Mouse (Mus musculus) limb, embryonic 13.5 days (tissue): ENCODE measurements around the gene Adsl. TPM values are rescaled to one million over a fixed set of nuclear protein-coding genes. Genes with fewer than 3 reads are reported as not detected.

Source experiments
- ATAC-seq: fragments of 200-750 bp; cut with Nextera tagmentation; 2 replicates; pipeline ENCODE4 v1.8.0; 2017; ENCODE audit warnings: low read depth, moderate number of reproducible peaks, moderate TSS enrichment; ENCODE audit not compliant: low FRiP score
- H3K27ac ChIP-seq: fragments of 300-500 bp; sonication (generic); 2 replicates; pipeline ENCODE4 v1.5.1; 2015; ENCODE audit warnings: inconsistent platforms, mild to moderate bottlenecking, moderate library complexity
- H3K27me3 ChIP-seq: fragments of 300-500 bp; sonication (generic); 2 replicates; pipeline ENCODE4 v1.6.1; 2015; ENCODE audit warnings: mild to moderate bottlenecking, inconsistent platforms
- H3K36me3 ChIP-seq: fragments of 300-500 bp; sonication (generic); 2 replicates; pipeline ENCODE4 v1.6.1; 2015; ENCODE audit warnings: inconsistent platforms, mild to moderate bottlenecking, moderate library complexity
- H3K4me1 ChIP-seq: fragments of 300-500 bp; sonication (generic); 2 replicates; pipeline ENCODE4 v1.6.1; 2015; ENCODE audit warnings: inconsistent platforms
- H3K4me2 ChIP-seq: fragments of 300-500 bp; sonication (generic); replicated peaks from 2 replicates; pipeline ENCODE4 v1.6.1; 2015; ENCODE audit warnings: inconsistent platforms, mild to moderate bottlenecking, moderate library complexity
- H3K4me3 ChIP-seq: fragments of 300-500 bp; sonication (generic); 2 replicates; pipeline ENCODE4 v1.5.1; 2015; ENCODE audit warnings: moderate library complexity, mild to moderate bottlenecking, inconsistent platforms
- H3K9ac ChIP-seq: fragments of 300-500 bp; sonication (generic); 2 replicates; pipeline ENCODE4 v1.6.1; 2015; ENCODE audit warnings: mild to moderate bottlenecking, inconsistent platforms
- H3K9me3 ChIP-seq: fragments of 300-500 bp; sonication (generic); 2 replicates; pipeline ENCODE4 v1.6.1; 2016; ENCODE audit warnings: inconsistent platforms
- WGBS: fragments of 180-500 bp; shearing (Covaris S2); methylation state at CpG from one replicate; pipeline ENCODE4 v1.1.7; 2015; 5-methylcytosine and 5-hydroxymethylcytosine counted together
- microRNA-seq: library from miRNA; unstranded; fragments of <30 nt; microRNA quantifications from one replicate; pipeline ENCODE4, GENCODE M21; 2016
- polyA plus RNA-seq: library from polyadenylated mRNA; unstranded; fragments of >200 nt; fragmentation: Nextera tagmentation; extraction: Ambion mirVana; gene quantifications from 2 replicates; pipeline ENCODE4 v1.2.1, GENCODE M21; 2015

Gene Adsl
- polyA plus RNA-seq, 1 experiment from 2014 or later, result 163 TPM

DNA sequence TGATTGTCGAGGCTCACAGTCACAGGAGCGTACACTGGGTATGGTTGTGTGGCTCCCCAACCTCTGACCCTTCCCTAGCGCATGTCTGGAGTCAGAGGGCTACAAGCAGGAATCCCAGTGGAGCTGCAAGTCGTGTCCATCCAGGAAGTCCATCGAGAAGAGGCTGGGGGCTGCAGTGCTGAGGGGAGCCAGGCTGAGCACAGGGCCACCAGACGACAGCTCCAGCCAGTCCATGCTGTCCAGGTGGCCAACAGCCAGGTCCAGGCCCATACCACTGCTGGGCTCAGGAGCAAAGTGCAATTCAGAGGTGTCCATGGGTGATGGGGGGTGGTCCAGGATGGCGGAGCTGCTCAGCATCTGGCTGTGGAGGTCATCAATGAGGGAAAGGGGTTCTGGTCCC is 64.9 kb downstream of the Adsl start:
- Histone ChIP-seq H3K4me1 (no peaks in the 10 kb centered on the region), H3K9ac (no peak overlapping the region), H3K9me3 (no peaks in the 10 kb centered on the region), H3K27me3 (no peaks in the 10 kb centered on the region), H3K4me3 (no peak overlapping the region), H3K36me3 (peaks cover 93% of the 10 kb centered on the region), H3K27ac (no peak overlapping the region), H3K4me2 (no peak overlapping the region)
- 84% methylated on average over 7 of the region's 7 CpGs for WGBS
- no peak for ATAC-seq

DNA sequence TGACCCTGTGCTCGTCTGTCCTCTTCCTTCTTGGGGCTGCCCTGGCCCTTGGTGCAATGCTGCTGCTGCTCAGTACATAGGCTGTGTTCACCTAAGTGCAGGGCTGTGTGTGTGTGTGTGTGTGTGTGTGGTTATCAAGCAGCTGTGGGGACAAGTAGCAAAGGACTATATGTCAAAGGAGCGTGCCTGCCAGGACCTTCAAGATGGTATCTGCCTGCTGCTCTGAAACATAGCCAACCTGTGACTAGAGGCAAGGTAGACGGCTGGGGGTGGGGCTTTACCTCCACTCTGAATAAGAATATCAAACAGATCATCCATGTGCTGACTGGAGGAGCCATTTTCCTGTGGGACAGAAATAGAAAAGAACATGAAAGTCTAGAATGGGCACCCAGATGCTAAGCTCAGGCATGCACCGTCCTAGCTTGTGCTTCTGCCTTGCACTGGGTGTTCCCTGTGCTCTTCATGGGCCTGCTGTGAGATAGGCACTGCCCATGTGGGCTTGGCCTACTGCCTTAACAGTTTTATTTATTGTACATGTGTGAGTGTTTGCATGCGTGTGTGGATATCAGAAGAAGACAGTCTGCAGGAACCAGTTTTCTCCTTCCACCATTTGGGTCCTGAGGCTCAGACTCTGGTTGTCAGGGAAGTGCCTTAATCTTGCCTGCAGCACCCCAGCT is 66.9 kb downstream of the Adsl start:
- H3K9ac ChIP-seq, result no peak overlapping the region
- no peak overlapping the region for H3K4me2 ChIP-seq
- H3K4me3 ChIP-seq, result no peak overlapping the region
- 79% methylated on average over 5 of the region's 5 CpGs for WGBS
- no peak for ATAC-seq
- H3K36me3 ChIP-seq, result peaks cover 99% of the 10 kb centered on the region
- H3K9me3 ChIP-seq, result no peaks in the 10 kb centered on the region
- no peaks in the 10 kb centered on the region for H3K27me3 ChIP-seq
- H3K27ac ChIP-seq, result no peak overlapping the region
- no peaks in the 10 kb centered on the region for H3K4me1 ChIP-seq

DNA sequence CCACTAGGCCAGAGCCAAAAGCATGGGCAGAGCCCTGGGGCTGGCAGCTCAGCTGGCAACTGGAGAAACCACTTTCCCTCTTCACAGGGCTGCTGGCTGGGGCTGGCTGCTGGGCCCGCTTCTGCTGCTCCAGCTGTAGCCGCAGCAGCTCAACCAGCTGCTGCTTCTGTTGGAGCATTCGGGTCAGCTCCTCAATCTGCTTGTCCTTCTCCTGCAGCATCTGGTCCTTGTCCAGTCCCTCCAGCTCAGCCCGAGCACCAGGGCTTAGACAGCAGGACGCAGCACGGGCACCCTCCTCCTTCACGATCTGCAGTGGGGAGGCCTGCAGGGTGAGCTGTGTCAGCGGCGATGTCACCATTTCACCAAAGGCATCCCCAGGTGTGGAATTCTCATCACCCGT is 68.2 kb downstream of the Adsl start:
- H3K27me3 ChIP-seq, result no peaks in the 10 kb centered on the region
- no peak overlapping the region for H3K9ac ChIP-seq
- ATAC-seq, result no peak
- no peaks in the 10 kb centered on the region for H3K9me3 ChIP-seq
- no peaks in the 10 kb centered on the region for H3K4me1 ChIP-seq
- 88% methylated on average over 10 of the region's 10 CpGs for WGBS
- no peak overlapping the region for H3K27ac ChIP-seq
- peaks cover 98% of the 10 kb centered on the region for H3K36me3 ChIP-seq
- no peak overlapping the region for H3K4me3 ChIP-seq
- no peak overlapping the region for H3K4me2 ChIP-seq

DNA sequence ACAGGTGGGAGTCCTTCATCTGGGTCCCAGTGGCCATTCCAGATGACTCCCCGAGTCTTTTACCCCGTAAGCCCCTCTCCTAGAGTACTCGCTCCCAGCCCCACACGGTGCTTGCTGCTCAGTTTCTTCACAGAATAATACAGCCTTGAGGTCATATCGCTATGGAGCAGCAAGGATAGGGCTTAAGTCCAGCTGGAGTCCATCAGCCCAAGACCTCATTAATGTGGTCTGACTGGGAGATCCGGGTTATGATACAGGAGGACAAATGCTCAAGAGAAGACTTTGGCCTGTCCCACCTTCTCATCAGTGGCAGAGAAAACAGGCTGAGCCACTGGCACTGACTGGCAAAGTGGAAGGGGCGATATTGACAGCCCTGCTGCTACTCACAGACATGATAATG is 69.0 kb downstream of the Adsl start:
- H3K4me1 ChIP-seq, result no peaks in the 10 kb centered on the region
- peaks cover 99% of the 10 kb centered on the region for H3K36me3 ChIP-seq
- no peak overlapping the region for H3K9ac ChIP-seq
- no peak for ATAC-seq
- no peak overlapping the region for H3K27ac ChIP-seq
- no peak overlapping the region for H3K4me2 ChIP-seq
- no peak overlapping the region for H3K4me3 ChIP-seq
- whole genome bisulfite sequencing, result 92% methylated on average over 7 of the region's 7 CpGs
- H3K27me3 ChIP-seq, result no peaks in the 10 kb centered on the region
- H3K9me3 ChIP-seq, result no peaks in the 10 kb centered on the region

Small RNA genes within 50 kb of the gene (microRNA-seq; reads per million reads assigned to microRNA genes)
- gene Mir5113, result 7.8 reads per million, percentile 22 among the genes with 10 or more reads in this experiment

Other genes starting within 250 kb of the Adsl start
- gene Tnrc6b, start 237.2 kb upstream of the Adsl start, polyA plus RNA-seq, result 31.9 and 34.7 TPM in 2 replicates
- 28.9 and 31.2 TPM in 2 replicates for gene Sgsm3, start 29.3 kb downstream of the Adsl start, polyA plus RNA-seq
- gene Mrtfa, start 242.3 kb downstream of the Adsl start, polyA plus RNA-seq, result 22.4 and 25.8 TPM in 2 replicates